Mouse (Mus musculus): Measurements from ENCODE around the gene Blm.

- TF ChIP-seq CTCF (IDR thresholded peaks at IDR 0.05; ENCODE audit: extremely low read depth, insufficient read depth, insufficient read length, insufficient replicate concordance) (no peak), POLR2A (IDR thresholded peaks at IDR 0.05; ENCODE audit: low read depth, low read length) (no peak)
Observed at GRCm38 (mm10) chr7:80412781-80413180, 122.1 kb downstream of the Blm start.
